Mouse (Mus musculus): ENCODE data around the gene Gm21738.
"Not testable (repeated sequence)": the region's sequence is repeated elsewhere in the genome, so short reads cannot be mapped to it uniquely, and the experiment has no call there.

Gm21738 gene

GRCm38 (mm10) chr14:19418830-19419229 is at the start of gene Gm21738:
Gene Gm21738 (minus strand): TSS chr14:19418930.
- not testable (repeated sequence) for DNase-seq

DNA sequence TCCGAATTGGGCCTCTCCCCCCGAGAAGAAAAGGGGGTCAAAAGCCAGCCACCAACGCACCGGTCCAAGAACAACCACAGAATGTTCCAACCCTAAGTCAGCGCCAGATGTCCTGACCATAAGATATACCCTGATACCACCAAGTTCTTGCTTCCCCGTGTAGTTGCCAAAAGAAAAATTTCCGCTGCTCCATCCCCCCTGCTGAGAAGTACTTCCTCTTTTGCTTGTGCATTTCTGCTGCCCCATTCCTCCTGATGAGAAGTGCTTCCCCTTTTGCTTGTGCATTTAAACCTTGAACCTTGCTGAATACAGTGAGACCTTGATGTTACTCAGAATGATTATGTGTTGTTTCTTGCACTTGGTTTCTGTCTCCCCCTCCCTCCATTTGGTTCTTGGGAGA is 35.0 kb downstream of the Gm21738 start:
- not testable (repeated sequence) for DNase-seq
